Mouse (Mus musculus) liver, embryonic 11.5 days (tissue): ENCODE results near the gene Aldh3b2. TPM values are rescaled to one million over a fixed set of nuclear protein-coding genes. Genes with fewer than 3 reads are reported as not detected.

Experiments used
- ATAC-seq: fragments of 200-750 bp; cut with Nextera tagmentation; replicated peaks from 2 replicates; pipeline ENCODE4 v1.8.0; 2017; ENCODE audit warnings: moderate number of reproducible peaks, mild to moderate bottlenecking, moderate TSS enrichment, moderate library complexity; ENCODE audit not compliant: low FRiP score
- DNase-seq: peaks from one replicate; pipeline ENCODE4 v3.0.0-alpha.2; 2017; ENCODE audit warnings: low spot score
- H3K27ac ChIP-seq: fragments of 300-500 bp; sonication (generic); 2 replicates; pipeline ENCODE4 v1.5.1; 2014; ENCODE audit warnings: mild to moderate bottlenecking, low read depth, low read length, control low read depth
- H3K27me3 ChIP-seq: fragments of 300-500 bp; sonication (generic); replicated peaks from 2 replicates; pipeline ENCODE4 v1.6.1; 2014; ENCODE audit warnings: low read length, mixed read lengths; ENCODE audit not compliant: control insufficient read depth, insufficient read depth
- H3K36me3 ChIP-seq: fragments of 300-500 bp; sonication (generic); 2 replicates; pipeline ENCODE4 v1.6.1; 2014; ENCODE audit warnings: mild to moderate bottlenecking, low read length, moderate library complexity, mixed read lengths; ENCODE audit not compliant: control insufficient read depth, insufficient read depth
- H3K4me1 ChIP-seq: fragments of 300-500 bp; sonication (generic); replicated peaks from 2 replicates; pipeline ENCODE4 v1.6.1; 2014; ENCODE audit warnings: low read length, mixed read lengths; ENCODE audit not compliant: control insufficient read depth, insufficient read depth
- H3K4me2 ChIP-seq: fragments of 300-500 bp; sonication (generic); 2 replicates; pipeline ENCODE4 v1.6.1; 2014; ENCODE audit warnings: mild to moderate bottlenecking, control low read depth, moderate library complexity
- H3K4me3 ChIP-seq: fragments of 300-500 bp; sonication (generic); 2 replicates; pipeline ENCODE4 v1.5.1; 2014; ENCODE audit warnings: low read depth, low read length, control low read depth
- H3K9ac ChIP-seq: fragments of 300-500 bp; sonication (generic); 2 replicates; pipeline ENCODE4 v1.6.1; 2014; ENCODE audit warnings: low read depth, low read length, control low read depth
- H3K9me3 ChIP-seq: fragments of 300-500 bp; sonication (generic); 2 replicates; pipeline ENCODE4 v1.6.1; 2016; ENCODE audit warnings: low read length, inconsistent platforms, mixed read lengths; ENCODE audit not compliant: control insufficient read depth
- WGBS: fragments of 180-500 bp; shearing (Covaris S2); extraction: QIAGEN DNeasy Blood & Tissue Kit; methylation state at CpG from one replicate; pipeline ENCODE4 v1.1.7; 2014; 5-methylcytosine and 5-hydroxymethylcytosine counted together
- polyA plus RNA-seq: library from polyadenylated mRNA; unstranded; fragments of >200 nt; fragmentation: Nextera tagmentation; extraction: Ambion mirVana; gene quantifications from 2 replicates; pipeline ENCODE4 v1.2.1, GENCODE M21; 2014

The Aldh3b2 gene
- polyA plus RNA-seq, 1 experiment from 2014 or later: 0.70 TPM

DNA sequence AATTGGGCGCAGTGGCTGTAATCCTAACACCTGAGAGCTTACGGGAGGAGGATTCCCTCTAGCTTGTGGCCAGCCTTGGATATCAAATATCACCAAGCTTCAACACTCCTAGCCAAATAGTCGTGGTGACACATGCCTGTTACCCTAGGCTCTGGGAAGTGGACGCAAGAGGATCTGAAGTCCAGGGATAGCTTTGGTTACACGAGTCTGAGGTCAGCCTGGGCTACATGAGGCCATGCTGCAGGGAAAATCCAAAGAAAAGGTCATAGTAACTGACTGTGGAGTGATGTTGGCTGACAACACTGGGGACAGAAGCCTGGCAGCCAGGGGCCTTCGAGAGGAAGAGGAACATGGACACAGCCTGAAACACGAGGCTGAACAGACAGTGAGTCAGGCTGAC lies 24.0 kb downstream of the Aldh3b2 start:
- no peak overlapping the region for H3K9ac ChIP-seq
- no peak overlapping the region for H3K4me3 ChIP-seq
- H3K9me3 ChIP-seq: no peaks in the 10 kb centered on the region
- H3K27me3 ChIP-seq: no peaks in the 10 kb centered on the region
- WGBS: 69% methylated on average over 7 of the region's 7 CpGs
- H3K4me1 ChIP-seq: peaks cover 14% of the 10 kb centered on the region
- no peak overlapping the region for H3K27ac ChIP-seq
- no peak overlapping the region for H3K4me2 ChIP-seq
- no peak for ATAC-seq
- DNase-seq: no peak
- H3K36me3 ChIP-seq: no peaks in the 10 kb centered on the region

- ATAC-seq (no peak), DNase-seq (no peak)
- no peak overlapping the region for H3K4me2 ChIP-seq
- 75% methylated on average over 8 of the region's 8 CpGs for WGBS
- H3K4me3 ChIP-seq: no peak overlapping the region
- H3K27me3 ChIP-seq: no peaks in the 10 kb centered on the region
- no peaks in the 10 kb centered on the region for H3K9me3 ChIP-seq
- no peaks in the 10 kb centered on the region for H3K36me3 ChIP-seq
- no peak overlapping the region for H3K27ac ChIP-seq
- peaks cover 17% of the 10 kb centered on the region for H3K4me1 ChIP-seq
- no peak overlapping the region for H3K9ac ChIP-seq
Observed at GRCm38 (mm10) chr19:3996747-3997146, 24.6 kb downstream of the Aldh3b2 start.

DNA sequence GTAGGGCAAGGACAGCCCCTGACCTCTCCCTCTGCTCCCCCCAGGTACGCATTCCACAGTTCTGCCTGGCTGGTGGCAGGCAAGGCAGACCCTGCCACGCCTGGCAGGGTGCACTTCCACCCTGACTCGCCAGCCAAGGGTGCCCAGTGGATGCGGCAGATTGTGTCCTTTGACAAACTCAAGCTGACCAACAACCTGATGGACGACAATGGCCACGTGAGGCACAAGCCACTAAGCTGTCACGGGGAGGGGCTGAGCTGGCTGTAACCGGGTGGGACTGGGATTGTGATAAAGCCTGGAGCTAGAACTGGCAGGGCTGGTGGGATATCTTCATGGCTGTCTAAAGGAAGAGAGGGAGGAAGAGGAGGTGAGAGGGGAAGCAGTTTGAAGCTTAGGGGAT lies 25.1 kb downstream of the Aldh3b2 start:
- Histone ChIP-seq H3K36me3 (no peaks in the 10 kb centered on the region), H3K4me2 (no peak overlapping the region), H3K27me3 (no peaks in the 10 kb centered on the region), H3K27ac (no peak overlapping the region), H3K4me3 (no peak overlapping the region), H3K9ac (no peak overlapping the region), H3K9me3 (no peaks in the 10 kb centered on the region), H3K4me1 (peaks cover 17% of the 10 kb centered on the region)
- WGBS: 49% methylated on average over 8 of the region's 8 CpGs
- no peak for DNase-seq
- no peak for ATAC-seq

- no peaks in the 10 kb centered on the region for H3K36me3 ChIP-seq
- 72% methylated on average over 8 of the region's 8 CpGs for WGBS
- no peak overlapping the region for H3K4me3 ChIP-seq
- H3K4me2 ChIP-seq: no peak overlapping the region
- H3K27me3 ChIP-seq: no peaks in the 10 kb centered on the region
- H3K9me3 ChIP-seq: no peaks in the 10 kb centered on the region
- no peak for ATAC-seq
- H3K9ac ChIP-seq: no peak overlapping the region
- H3K27ac ChIP-seq: no peak overlapping the region
- peaks cover 17% of the 10 kb centered on the region for H3K4me1 ChIP-seq
- no peak for DNase-seq
Observed at GRCm38 (mm10) chr19:3998335-3998734, 26.2 kb downstream of the Aldh3b2 start.

- Histone ChIP-seq H3K27me3 (no peaks in the 10 kb centered on the region; the same call in 1 of the 2 replicates), H3K9me3 (no peaks in the 10 kb centered on the region), H3K4me3 (peak overlapping the region; percentile 81), H3K9ac (peak overlapping the region; percentile 18; the same call in 1 of the 2 replicates), H3K4me2 (peak overlapping the region; percentile 90), H3K36me3 (no peaks in the 10 kb centered on the region), H3K27ac (no peak overlapping the region), H3K4me1 (peaks cover 17% of the 10 kb centered on the region)
- ATAC-seq: no peak
- 81% methylated on average over 9 of the region's 9 CpGs for WGBS
- DNase-seq: no peak
Observed at GRCm38 (mm10) chr19:3999121-3999730, 27.1 kb downstream of the Aldh3b2 start.

DNA sequence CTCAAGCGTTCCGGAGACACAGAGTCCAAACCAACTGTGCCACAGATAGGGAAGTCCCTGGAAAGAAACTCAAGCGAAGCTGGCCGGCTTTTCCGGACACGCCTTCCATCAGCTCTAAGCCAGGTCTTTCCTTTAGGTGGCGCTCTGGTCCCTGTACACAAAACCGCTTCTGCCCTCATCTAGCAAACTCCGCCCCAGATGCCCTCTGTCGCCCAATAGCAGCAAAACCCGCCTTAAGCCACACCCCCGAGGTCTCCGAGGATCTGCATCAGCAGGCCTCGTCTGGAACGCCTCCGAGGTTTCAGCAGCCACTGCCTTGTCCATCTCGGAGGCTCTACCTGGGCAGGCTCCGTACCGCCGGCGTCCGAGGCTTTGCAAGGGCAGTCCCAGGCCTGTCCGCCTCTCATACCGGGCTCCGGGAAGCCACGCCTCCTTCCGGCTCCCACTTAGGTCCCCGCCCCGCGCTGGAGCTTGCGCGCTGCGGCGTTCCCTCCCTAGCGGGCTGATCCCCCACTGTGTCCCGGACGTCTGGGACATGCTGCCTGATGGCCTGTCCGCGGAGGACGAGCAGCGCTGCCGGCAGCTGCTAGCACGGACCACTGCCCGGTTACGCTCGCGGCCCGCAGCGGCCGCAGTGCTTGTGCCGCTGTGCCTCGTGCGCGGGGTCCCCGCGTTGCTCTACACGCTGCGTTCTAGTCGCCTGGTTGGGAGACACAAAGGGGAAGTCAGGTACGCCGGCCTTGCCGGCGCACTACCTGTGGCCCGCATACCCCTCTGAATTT lies 28.2 kb downstream of the Aldh3b2 start, which contains the start of the genes Nudt8 and Gm49405:
TSS of gene Nudt8 (plus strand) at position 462 of the 782 bp plus-strand sequence.
TSS of gene Gm49405 (plus strand) at position 508 of the 782 bp plus-strand sequence.
- WGBS: under 1% methylated on average over 64 of the region's 64 CpGs
- Histone ChIP-seq H3K27me3 (no peaks in the 10 kb centered on the region; the same call in 1 of the 2 replicates), H3K4me3 (peak within 1 kb of the TSS; percentile 81), H3K27ac (peak within 1 kb of the TSS; percentile 97), H3K9me3 (no peaks in the 10 kb centered on the region), H3K4me1 (peaks cover 14% of the 10 kb centered on the region), H3K4me2 (peak within 1 kb of the TSS; percentile 90), H3K9ac (peak within 1 kb of the TSS; percentile 97), H3K36me3 (no peaks in the 10 kb centered on the region)
- ATAC-seq: peak; percentile 88
- DNase-seq: peak; percentile 96

- H3K4me1 ChIP-seq: peaks cover 13% of the 10 kb centered on the region
- H3K9ac ChIP-seq: peak overlapping the region; percentile 97
- peak overlapping the region; percentile 90 for H3K4me2 ChIP-seq
- H3K36me3 ChIP-seq: peaks cover 4% of the 10 kb centered on the region
- no peaks in the 10 kb centered on the region; the same call in 1 of the 2 replicates for H3K27me3 ChIP-seq
- ATAC-seq (peak; percentile 21; the same call in 1 of the 2 replicates), DNase-seq (peak; percentile 54)
- H3K9me3 ChIP-seq: no peaks in the 10 kb centered on the region
- H3K27ac ChIP-seq: peak overlapping the region; percentile 97
- 20% methylated on average over 17 of the region's 17 CpGs for WGBS
- H3K4me3 ChIP-seq: peak overlapping the region; percentile 81
Observed at GRCm38 (mm10) chr19:4000949-4001525, 28.9 kb downstream of the Aldh3b2 start.

- WGBS: 92% methylated on average over 5 of the region's 5 CpGs
- no peaks in the 10 kb centered on the region for H3K9me3 ChIP-seq
- no peak for ATAC-seq
- H3K4me1 ChIP-seq: peaks cover 13% of the 10 kb centered on the region
- H3K27me3 ChIP-seq: no peaks in the 10 kb centered on the region; the same call in 1 of the 2 replicates
- peaks cover 10% of the 10 kb centered on the region for H3K36me3 ChIP-seq
- no peak overlapping the region for H3K27ac ChIP-seq
- H3K4me2 ChIP-seq: peak overlapping the region; percentile 90
- DNase-seq: no peak
- H3K4me3 ChIP-seq: no peak overlapping the region
- H3K9ac ChIP-seq: 0 out of 2 replicates have a peak overlapping the region, but pooled peaks have one; percentile 97
Observed at GRCm38 (mm10) chr19:4001752-4002151, 29.6 kb downstream of the Aldh3b2 start.
